Mouse (Mus musculus): ENCODE data around the gene Prph. TPM values are rescaled to one million over a fixed set of nuclear protein-coding genes. Genes with fewer than 3 reads are reported as not detected.
"Not testable (repeated sequence)": the region's sequence is repeated elsewhere in the genome, so short reads cannot be mapped to it uniquely, and the experiment has no call there.

Prph gene
- polyA plus RNA-seq, 1 experiment from 2014 or later: 3.3 TPM

DNA sequence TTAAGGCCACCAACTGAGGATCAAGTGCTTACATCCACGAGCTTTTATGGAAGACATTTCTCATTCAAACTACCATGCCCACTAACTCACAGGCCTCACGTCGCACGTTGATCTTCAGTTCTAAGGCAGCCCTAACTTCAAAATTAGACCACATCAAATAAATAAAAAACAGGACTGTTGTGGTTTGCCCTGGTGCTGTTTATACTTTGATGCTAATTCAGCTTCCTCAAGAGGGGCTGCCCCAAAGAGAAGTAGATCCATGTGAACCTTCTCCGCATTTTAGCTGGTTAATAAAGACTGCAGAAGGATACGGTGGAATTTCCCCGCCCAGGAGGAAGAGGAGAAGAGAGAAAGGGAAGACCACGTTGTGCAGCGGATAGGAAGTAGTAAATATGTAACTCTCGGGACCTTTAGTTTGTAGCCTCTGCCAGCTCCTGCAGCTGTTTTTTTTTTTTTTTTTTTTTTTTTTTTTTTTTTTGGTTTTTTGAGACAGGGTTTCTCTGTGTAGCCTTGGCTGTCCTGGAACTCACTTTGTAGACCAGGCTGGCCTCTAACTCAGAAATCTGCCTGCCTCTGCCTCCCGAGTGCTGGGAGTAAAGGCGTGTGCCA is 10.7 kb downstream of the Prph start:
- H3K9me3 ChIP-seq (replicated peaks): no peaks in the 10 kb centered on the region
- no peak overlapping the region for H3K4me3 ChIP-seq
- H3K36me3 ChIP-seq: no peaks in the 10 kb centered on the region
- no peaks in the 10 kb centered on the region for H3K4me1 ChIP-seq
- H3K27ac ChIP-seq (replicated peaks): no peak overlapping the region
- DNase-seq (ENCODE audit: low spot score): no peak
- 88% methylated on average over 12 of the region's 12 CpGs for WGBS
- H3K27me3 ChIP-seq (ENCODE audit: low read depth, poor library complexity, severe bottlenecking): peaks cover 11% of the 10 kb centered on the region; the same call in 1 of the 2 replicates

DNA sequence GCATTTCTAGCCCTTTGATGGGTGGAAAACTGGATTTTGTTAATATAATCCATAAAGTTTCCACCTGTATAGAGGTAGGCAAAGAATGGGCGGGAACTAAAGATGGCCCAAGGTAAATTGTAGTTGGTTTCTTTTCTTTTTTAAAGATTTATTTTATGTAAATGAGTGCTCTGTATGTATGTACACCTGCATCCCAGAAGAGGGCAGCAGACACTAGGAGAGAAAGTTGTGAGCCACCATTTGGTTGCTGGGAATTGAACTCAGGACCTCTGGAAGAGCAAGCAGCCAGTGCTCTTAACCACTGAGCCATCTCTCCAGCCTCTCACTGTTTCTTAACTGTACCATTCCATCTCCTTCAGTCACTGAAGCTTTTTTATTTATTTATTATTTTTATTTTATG is 17.0 kb downstream of the Prph start:
- Histone ChIP-seq H3K9me3 (replicated peaks) (no peaks in the 10 kb centered on the region), H3K4me1 (peaks cover 24% of the 10 kb centered on the region), H3K4me3 (no peak overlapping the region), H3K27ac (replicated peaks) (no peak overlapping the region), H3K27me3 (ENCODE audit: low read depth, poor library complexity, severe bottlenecking) (no peaks in the 10 kb centered on the region; the same call in 1 of the 2 replicates), H3K36me3 (peaks cover 6% of the 10 kb centered on the region)
- DNase-seq (ENCODE audit: low spot score): no peak
- WGBS: 82% methylated on average over 1 of the region's 1 CpGs

DNA sequence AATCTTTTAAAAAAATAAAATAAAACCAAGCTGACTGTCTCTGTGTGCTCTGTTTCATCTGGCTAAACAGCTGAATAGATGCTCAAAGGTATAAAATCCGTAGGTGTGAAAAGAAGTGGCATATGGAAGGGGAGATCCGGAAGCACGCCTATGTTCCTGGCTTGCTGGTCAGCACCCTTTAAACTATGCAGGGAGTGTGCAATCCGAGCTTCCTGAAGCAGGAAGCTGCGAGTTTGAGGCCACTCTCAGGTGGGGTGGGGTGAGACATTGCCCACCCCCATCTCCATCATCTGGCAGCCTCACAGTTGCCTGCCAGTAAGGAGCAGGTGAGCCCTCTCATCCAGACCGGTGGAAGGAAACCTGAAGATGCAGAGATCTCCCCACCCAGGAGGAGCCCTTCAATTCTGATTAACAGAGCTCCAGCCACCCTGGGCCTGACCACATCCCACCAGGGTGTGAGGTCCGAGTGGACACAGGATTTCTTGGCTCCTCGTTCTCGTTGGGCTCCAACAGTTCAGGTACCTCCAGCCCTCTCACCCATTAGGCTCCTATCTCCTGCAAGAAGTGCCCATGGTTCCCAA is 19.1 kb downstream of the Prph start, which contains the start of gene Troap:
TSS of gene Troap (plus strand) at position 557 of the 581 bp plus-strand sequence.
- H3K4me3 ChIP-seq: peak within 1 kb of the TSS; percentile 74
- H3K27me3 ChIP-seq (ENCODE audit: low read depth, poor library complexity, severe bottlenecking): no peaks in the 10 kb centered on the region; the same call in 1 of the 2 replicates
- H3K4me1 ChIP-seq: peaks cover 41% of the 10 kb centered on the region
- peaks cover 27% of the 10 kb centered on the region for H3K36me3 ChIP-seq
- 26% methylated on average over 9 of the region's 9 CpGs for WGBS
- H3K9me3 ChIP-seq (replicated peaks): no peaks in the 10 kb centered on the region
- H3K27ac ChIP-seq (replicated peaks): peak within 1 kb of the TSS; percentile 95
- DNase-seq (ENCODE audit: low spot score): no peak

DNA sequence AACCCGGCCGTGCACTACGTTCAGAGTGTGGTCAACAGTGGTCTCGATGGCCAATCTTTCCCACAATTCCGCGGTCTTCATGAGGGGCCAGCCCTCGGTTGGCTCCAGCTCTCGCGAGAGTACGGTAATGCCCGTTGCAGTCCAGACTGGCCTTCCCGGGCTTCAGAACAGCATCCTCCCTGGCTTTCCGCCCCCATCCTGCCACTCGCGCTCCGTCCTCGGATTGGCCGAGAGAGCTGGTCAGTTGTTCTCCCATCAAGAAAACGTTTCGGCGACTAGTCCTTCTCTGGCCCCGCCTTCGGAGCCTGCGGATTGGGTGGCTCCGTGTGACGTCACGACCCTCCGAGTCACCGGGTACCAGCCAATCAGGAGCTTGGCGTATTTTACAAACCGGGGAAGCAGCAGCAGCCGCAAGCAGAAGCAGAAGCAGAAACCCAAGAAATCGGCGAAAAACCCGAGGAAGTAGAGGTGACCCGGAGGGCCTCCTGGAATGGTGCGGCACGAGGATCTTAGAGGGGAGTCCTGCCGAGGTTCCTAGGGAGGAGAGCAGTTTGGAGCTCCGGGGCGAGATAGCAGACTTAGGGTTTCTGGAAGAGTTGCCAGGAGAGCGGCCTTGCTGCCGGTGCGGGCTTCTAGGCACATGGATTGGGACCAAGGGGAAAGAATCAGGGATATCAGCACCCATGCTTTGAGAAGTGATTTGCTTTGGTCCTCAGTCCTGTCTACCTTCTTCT is 19.8 kb downstream of the Prph start:
- under 1% methylated on average over 44 of the region's 44 CpGs for WGBS
- H3K36me3 ChIP-seq: peaks cover 34% of the 10 kb centered on the region
- peak overlapping the region; percentile 95 for H3K27ac ChIP-seq (replicated peaks)
- H3K4me1 ChIP-seq: peaks cover 41% of the 10 kb centered on the region
- DNase-seq (ENCODE audit: low spot score): peak; percentile 99
- no peaks in the 10 kb centered on the region for H3K9me3 ChIP-seq (replicated peaks)
- no peaks in the 10 kb centered on the region for H3K27me3 ChIP-seq (ENCODE audit: low read depth, poor library complexity, severe bottlenecking)
- peak overlapping the region; percentile 74 for H3K4me3 ChIP-seq

DNA sequence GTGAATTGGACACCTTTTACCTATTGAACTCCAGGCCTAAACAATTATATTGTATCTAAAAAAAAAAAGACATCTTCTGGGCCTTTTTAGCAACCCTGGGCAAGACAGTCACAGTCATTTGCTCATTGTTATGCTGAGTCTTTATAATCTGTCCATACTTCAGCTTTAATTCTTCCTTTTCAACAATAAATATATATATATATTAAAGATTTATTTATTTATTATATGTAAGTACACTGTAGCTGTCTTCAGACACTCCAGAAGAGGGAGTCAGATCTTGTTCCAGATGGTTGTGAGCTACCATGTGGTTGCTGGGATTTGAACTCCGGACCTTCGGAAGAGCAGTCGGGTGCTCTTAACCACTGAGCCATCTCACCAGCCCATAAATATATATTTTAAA is 21.0 kb downstream of the Prph start:
- not testable (repeated sequence) for H3K27ac ChIP-seq (replicated peaks); H3K27me3 ChIP-seq (ENCODE audit: low read depth, poor library complexity, severe bottlenecking); H3K9me3 ChIP-seq (replicated peaks); DNase-seq (ENCODE audit: low spot score)
- H3K4me3 ChIP-seq: peak overlapping the region; percentile 74
- H3K36me3 ChIP-seq: peaks cover 46% of the 10 kb centered on the region
- H3K4me1 ChIP-seq: peaks cover 41% of the 10 kb centered on the region
- WGBS: 95% methylated on average over 3 of the region's 3 CpGs

DNA sequence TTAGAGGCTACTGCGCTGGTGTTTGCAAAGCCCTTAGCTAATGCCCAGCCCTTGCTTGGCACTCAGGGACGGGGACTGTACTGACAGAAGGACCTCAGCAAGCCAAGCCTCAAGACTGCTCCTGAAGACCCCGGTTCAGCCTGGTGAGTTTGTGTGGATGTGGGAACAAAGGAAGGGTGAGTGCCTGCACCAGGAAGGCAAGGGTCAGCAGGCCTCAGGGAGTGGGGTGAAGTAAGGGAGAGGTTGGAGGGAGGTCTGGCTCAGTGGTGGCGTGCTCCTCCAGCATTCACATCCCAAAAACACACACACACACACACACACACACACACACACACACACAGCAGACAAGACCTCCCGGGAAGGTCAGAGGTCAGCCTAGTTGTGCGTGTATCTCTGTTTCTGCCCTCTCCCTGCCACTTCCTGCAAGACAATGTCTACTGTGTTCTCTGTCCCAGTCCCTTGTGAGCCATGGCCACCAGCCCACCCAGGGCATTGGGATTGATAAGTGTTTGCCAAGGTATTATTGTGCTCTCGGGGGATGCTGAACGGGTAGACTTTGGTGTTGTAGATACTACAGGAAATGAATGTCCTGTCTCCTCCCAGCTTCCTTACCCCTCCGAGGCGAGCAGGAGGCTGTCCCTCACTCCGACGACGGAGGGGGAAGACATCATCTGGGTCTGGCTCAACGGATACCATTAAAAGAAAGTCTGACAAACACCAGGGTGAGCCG is 23.4 kb downstream of the Prph start:
- H3K27me3 ChIP-seq (ENCODE audit: low read depth, poor library complexity, severe bottlenecking): peaks cover 15% of the 10 kb centered on the region
- H3K36me3 ChIP-seq: peaks cover 69% of the 10 kb centered on the region
- H3K27ac ChIP-seq (replicated peaks): no peak overlapping the region
- no peak for DNase-seq (ENCODE audit: low spot score)
- no peak overlapping the region for H3K4me3 ChIP-seq
- H3K4me1 ChIP-seq: peaks cover 41% of the 10 kb centered on the region
- 87% methylated on average over 14 of the region's 15 CpGs for WGBS
- no peaks in the 10 kb centered on the region for H3K9me3 ChIP-seq (replicated peaks)

DNA sequence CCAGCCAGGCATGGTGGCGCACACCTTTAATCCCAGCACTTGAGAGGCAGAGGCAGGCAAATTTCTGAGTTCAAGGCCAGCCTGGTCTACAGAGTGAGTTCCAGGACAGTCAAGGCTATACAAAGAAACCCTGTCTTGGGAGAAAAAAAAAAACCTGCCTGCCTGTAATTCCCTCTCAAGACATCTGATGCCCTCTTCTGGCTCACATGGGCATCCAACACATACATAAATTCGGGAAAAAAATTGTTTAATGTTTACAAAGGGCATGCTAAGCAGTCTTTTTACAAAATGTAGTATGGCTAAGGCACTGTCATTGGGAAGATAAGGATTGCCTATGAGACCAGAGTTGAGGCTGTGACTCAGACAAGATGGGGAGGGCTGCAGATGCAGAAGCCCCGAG is 24.8 kb downstream of the Prph start:
- DNase-seq (ENCODE audit: low spot score): no peak
- Histone ChIP-seq H3K27ac (replicated peaks) (no peak overlapping the region), H3K4me1 (peaks cover 45% of the 10 kb centered on the region), H3K9me3 (replicated peaks) (no peaks in the 10 kb centered on the region), H3K36me3 (peaks cover 74% of the 10 kb centered on the region), H3K27me3 (ENCODE audit: low read depth, poor library complexity, severe bottlenecking) (peaks cover 30% of the 10 kb centered on the region), H3K4me3 (no peak overlapping the region)
- WGBS: 83% methylated on average over 3 of the region's 3 CpGs

DNA sequence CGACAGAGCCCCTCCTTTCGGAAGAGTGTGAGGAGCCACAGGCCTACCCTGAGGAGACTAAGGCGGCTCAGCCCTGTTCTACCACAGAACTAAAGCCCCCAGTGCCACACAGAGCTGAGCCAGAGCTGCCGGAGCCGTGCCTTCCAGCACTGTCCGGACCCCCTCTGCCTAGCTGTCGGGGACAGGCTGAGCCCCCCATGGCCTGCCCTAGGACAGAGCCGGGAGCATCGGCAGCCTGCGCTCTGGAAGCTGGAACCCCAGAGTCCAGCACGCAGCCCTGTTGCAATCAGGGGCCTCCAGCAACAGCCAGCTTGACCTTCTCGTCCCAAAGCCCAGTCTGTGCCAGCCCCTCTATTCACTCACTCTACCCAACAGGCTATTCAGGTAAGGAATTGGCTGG is 27.3 kb downstream of the Prph start:
- Histone ChIP-seq H3K27me3 (ENCODE audit: low read depth, poor library complexity, severe bottlenecking) (peaks cover 55% of the 10 kb centered on the region), H3K9me3 (replicated peaks) (no peaks in the 10 kb centered on the region), H3K27ac (replicated peaks) (no peak overlapping the region; the same call in 1 of the 2 replicates), H3K4me1 (peaks cover 27% of the 10 kb centered on the region), H3K36me3 (peaks cover 65% of the 10 kb centered on the region), H3K4me3 (no peak overlapping the region)
- DNase-seq (ENCODE audit: low spot score): no peak
- WGBS: 95% methylated on average over 12 of the region's 12 CpGs

DNA sequence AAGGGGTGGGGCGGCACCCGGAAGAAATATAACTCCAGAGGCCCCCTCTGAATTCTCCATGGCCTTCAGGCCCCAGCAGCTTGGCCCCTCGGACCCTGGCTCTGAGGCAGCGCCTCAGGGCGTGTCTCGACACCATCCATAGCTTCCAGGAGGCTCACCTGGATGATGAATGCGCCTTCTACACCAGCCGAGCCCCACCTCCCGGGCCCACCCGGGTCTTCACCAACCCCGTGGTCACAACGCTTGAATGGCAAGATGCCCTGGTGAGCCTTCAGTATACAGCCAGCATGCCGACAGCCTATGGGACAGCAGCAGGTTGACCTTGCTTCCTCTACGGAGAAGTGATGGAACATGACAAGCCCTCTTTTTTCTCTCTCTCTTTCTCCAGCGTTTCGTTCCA is 27.9 kb downstream of the Prph start:
- no peak overlapping the region for H3K4me3 ChIP-seq
- H3K36me3 ChIP-seq: peaks cover 60% of the 10 kb centered on the region
- no peak for DNase-seq (ENCODE audit: low spot score)
- no peak overlapping the region for H3K27ac ChIP-seq (replicated peaks)
- peaks cover 60% of the 10 kb centered on the region for H3K27me3 ChIP-seq (ENCODE audit: low read depth, poor library complexity, severe bottlenecking)
- peaks cover 28% of the 10 kb centered on the region for H3K4me1 ChIP-seq
- WGBS: 94% methylated on average over 16 of the region's 16 CpGs
- no peaks in the 10 kb centered on the region for H3K9me3 ChIP-seq (replicated peaks)

DNA sequence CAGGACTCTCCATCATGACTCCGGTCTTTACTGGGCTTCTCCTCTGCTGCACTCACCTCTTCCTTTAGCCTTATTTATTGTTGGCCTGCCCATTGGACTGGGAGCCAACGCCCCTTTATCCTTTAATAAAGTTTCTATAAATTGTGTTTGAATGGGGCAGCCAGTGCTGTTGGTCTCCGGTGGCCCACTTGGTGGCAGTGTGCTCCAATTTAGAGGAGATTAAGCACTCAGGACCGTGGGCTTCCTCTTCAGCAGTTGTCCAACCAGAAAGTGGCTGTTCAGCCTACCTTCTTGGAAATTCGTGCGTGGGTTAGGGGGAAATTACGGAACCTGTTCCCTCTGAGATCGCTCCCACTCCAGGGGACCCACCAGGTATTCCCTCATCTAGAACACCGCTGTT is 28.3 kb downstream of the Prph start:
- 74% methylated on average over 9 of the region's 9 CpGs for WGBS
- H3K36me3 ChIP-seq: peaks cover 56% of the 10 kb centered on the region
- peaks cover 28% of the 10 kb centered on the region for H3K4me1 ChIP-seq
- peak overlapping the region; percentile 4; the same call in 1 of the 2 replicates for H3K4me3 ChIP-seq
- no peak for DNase-seq (ENCODE audit: low spot score)
- no peak overlapping the region for H3K27ac ChIP-seq (replicated peaks)
- H3K27me3 ChIP-seq (ENCODE audit: low read depth, poor library complexity, severe bottlenecking): peaks cover 64% of the 10 kb centered on the region
- no peaks in the 10 kb centered on the region for H3K9me3 ChIP-seq (replicated peaks)

DNA sequence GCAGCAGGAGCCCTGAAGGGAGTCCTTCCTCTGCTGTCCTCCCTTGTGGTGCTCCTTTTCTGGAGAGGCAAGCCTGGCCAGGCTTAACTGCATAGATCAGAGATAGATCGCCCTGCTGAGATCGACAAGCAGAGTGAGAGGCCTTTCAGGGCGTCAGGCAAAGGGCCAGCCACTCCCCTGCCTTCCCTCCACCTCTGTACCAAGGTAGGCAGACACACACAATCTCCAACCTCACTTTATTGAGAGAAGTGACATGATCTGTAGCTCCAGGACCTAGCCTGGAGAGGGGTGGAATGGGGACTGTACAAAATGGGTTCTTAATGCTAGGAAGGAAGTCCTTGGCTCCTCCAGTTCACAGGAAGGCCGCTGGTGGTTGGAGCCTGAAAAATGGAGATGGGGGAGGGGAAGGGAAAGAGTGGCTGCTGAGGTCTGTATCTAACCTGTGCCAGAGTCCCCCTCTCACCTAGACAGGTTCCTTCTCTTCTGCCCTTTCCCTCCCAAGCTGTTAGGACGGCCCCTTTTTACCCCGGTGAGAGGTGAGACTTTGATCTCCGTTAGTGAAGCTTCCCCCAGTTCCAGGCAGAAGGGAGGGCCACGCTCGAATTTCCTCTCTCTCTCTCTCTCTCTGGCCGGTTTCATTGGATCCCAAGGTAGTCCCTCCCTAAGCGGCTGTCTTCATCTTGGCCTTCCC is 29.0 kb downstream of the Prph start:
- Histone ChIP-seq H3K4me1 (peaks cover 31% of the 10 kb centered on the region), H3K27ac (replicated peaks) (no peak overlapping the region), H3K4me3 (peak overlapping the region; percentile 26; the same call in 1 of the 2 replicates), H3K9me3 (replicated peaks) (no peaks in the 10 kb centered on the region), H3K36me3 (peaks cover 48% of the 10 kb centered on the region), H3K27me3 (ENCODE audit: low read depth, poor library complexity, severe bottlenecking) (peaks cover 72% of the 10 kb centered on the region)
- DNase-seq (ENCODE audit: low spot score): no peak
- 6% methylated on average over 11 of the region's 11 CpGs for WGBS

DNA sequence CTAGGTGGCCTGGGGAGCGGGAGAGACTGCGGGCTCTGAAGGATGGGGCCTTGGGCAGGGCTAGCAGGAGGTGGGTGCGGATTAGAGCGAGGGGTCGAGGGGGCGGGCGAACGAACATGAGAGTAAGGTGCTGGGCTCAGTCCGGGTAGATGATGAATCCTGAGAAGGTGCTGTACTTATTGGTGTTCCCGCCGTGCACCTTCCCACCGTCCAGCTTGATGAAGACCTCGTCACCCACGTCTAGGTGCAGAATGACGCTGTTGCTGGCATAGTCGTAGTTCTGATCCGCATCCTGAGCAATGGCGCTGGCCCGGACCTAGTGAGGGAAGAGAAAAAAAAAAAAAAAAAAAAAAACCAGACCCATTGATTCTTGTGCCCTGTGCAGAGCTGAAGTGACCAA is 29.6 kb downstream of the Prph start:
- H3K9me3 ChIP-seq (replicated peaks): no peaks in the 10 kb centered on the region
- no peak overlapping the region for H3K27ac ChIP-seq (replicated peaks)
- H3K4me3 ChIP-seq: peak overlapping the region; percentile 26; the same call in 1 of the 2 replicates
- 7% methylated on average over 19 of the region's 19 CpGs for WGBS
- peaks cover 37% of the 10 kb centered on the region for H3K4me1 ChIP-seq
- no peak for DNase-seq (ENCODE audit: low spot score)
- H3K36me3 ChIP-seq: peaks cover 42% of the 10 kb centered on the region
- peaks cover 78% of the 10 kb centered on the region for H3K27me3 ChIP-seq (ENCODE audit: low read depth, poor library complexity, severe bottlenecking)

Data from midbrain, embryonic 10.5 days (tissue).